Mouse (Mus musculus): ENCODE data around the gene Pilra. TPM values are rescaled to one million over a fixed set of nuclear protein-coding genes. Genes with fewer than 3 reads are reported as not detected.

Gene Pilra
- polyA plus RNA-seq, 2 experiments: 0.77 to 1.3 TPM

- no peaks in the 10 kb centered on the region for H3K36me3 ChIP-seq (ENCODE audit: control insufficient read depth, insufficient read depth, low read length)
- no peaks in the 10 kb centered on the region for H3K4me1 ChIP-seq (ENCODE audit: control insufficient read depth, insufficient read depth, low read length)
- TF ChIP-seq POLR2A (IDR thresholded peaks at IDR 0.05; ENCODE audit: borderline replicate concordance, extremely low read depth, insufficient read depth, insufficient read length): no peak
- no peak for DNase-seq (ENCODE audit: low spot score)
- no peak overlapping the region for H3K27ac ChIP-seq (replicated peaks; ENCODE audit: low read depth, low read length)
- H3K4me2 ChIP-seq (replicated peaks; ENCODE audit: low read depth, low read length, severe bottlenecking): no peak overlapping the region
- 69% methylated on average over 4 of the region's 4 CpGs for WGBS
- no peak for ATAC-seq (ENCODE audit: low FRiP score, low read depth)
- H3K9me3 ChIP-seq (ENCODE audit: control insufficient read depth, low read length): no peaks in the 10 kb centered on the region
- no peaks in the 10 kb centered on the region for H3K27me3 ChIP-seq (ENCODE audit: control insufficient read depth, insufficient read depth, low read length)
- H3K9ac ChIP-seq (ENCODE audit: low read depth, low read length, severe bottlenecking): no peak overlapping the region
- no peak overlapping the region for H3K4me3 ChIP-seq (replicated peaks; ENCODE audit: low read length)
These were observed 18.4 kb downstream of the Pilra start for GRCm38 (mm10) chr5:137817466-137818222.

GRCm38 (mm10) chr5:137808316-137808715 is 27.8 kb downstream of the Pilra start:
- DNase-seq (ENCODE audit: low spot score) (no peak), ATAC-seq (ENCODE audit: low FRiP score, low read depth) (no peak)
- Histone ChIP-seq H3K4me2 (replicated peaks; ENCODE audit: low read depth, low read length, severe bottlenecking) (no peak overlapping the region), H3K4me1 (ENCODE audit: control insufficient read depth, insufficient read depth, low read length) (no peaks in the 10 kb centered on the region), H3K9me3 (ENCODE audit: control insufficient read depth, low read length) (no peaks in the 10 kb centered on the region), H3K27ac (replicated peaks; ENCODE audit: low read depth, low read length) (no peak overlapping the region), H3K36me3 (ENCODE audit: control insufficient read depth, insufficient read depth, low read length) (no peaks in the 10 kb centered on the region), H3K4me3 (replicated peaks; ENCODE audit: low read length) (no peak overlapping the region), H3K27me3 (ENCODE audit: control insufficient read depth, insufficient read depth, low read length) (no peaks in the 10 kb centered on the region), H3K9ac (ENCODE audit: low read depth, low read length, severe bottlenecking) (no peak overlapping the region)
- no peak for TF ChIP-seq POLR2A (IDR thresholded peaks at IDR 0.05; ENCODE audit: borderline replicate concordance, extremely low read depth, insufficient read depth, insufficient read length)
- 90% methylated on average over 5 of the region's 5 CpGs for WGBS

- Histone ChIP-seq H3K9me3 (ENCODE audit: control insufficient read depth, low read length) (no peaks in the 10 kb centered on the region), H3K36me3 (ENCODE audit: control insufficient read depth, insufficient read depth, low read length) (no peaks in the 10 kb centered on the region; the same call in 1 of the 2 replicates), H3K27me3 (ENCODE audit: control insufficient read depth, insufficient read depth, low read length) (no peaks in the 10 kb centered on the region), H3K4me2 (replicated peaks; ENCODE audit: low read depth, low read length, severe bottlenecking) (no peak overlapping the region), H3K4me3 (replicated peaks; ENCODE audit: low read length) (no peak overlapping the region), H3K4me1 (ENCODE audit: control insufficient read depth, insufficient read depth, low read length) (no peaks in the 10 kb centered on the region), H3K9ac (ENCODE audit: low read depth, low read length, severe bottlenecking) (no peak overlapping the region), H3K27ac (replicated peaks; ENCODE audit: low read depth, low read length) (no peak overlapping the region)
- DNase-seq (ENCODE audit: low spot score): no peak
- WGBS: 63% methylated on average over 1 of the region's 1 CpGs
- no peak for ATAC-seq (ENCODE audit: low FRiP score, low read depth)
- TF ChIP-seq POLR2A (IDR thresholded peaks at IDR 0.05; ENCODE audit: borderline replicate concordance, extremely low read depth, insufficient read depth, insufficient read length): no peak
These were observed 29.9 kb downstream of the Pilra start for GRCm38 (mm10) chr5:137806158-137806557.

- Histone ChIP-seq H3K4me1 (ENCODE audit: control insufficient read depth, insufficient read depth, low read length) (no peaks in the 10 kb centered on the region), H3K4me3 (replicated peaks; ENCODE audit: low read length) (no peak overlapping the region), H3K9ac (ENCODE audit: low read depth, low read length, severe bottlenecking) (no peak overlapping the region), H3K9me3 (ENCODE audit: control insufficient read depth, low read length) (no peaks in the 10 kb centered on the region), H3K27me3 (ENCODE audit: control insufficient read depth, insufficient read depth, low read length) (no peaks in the 10 kb centered on the region), H3K27ac (replicated peaks; ENCODE audit: low read depth, low read length) (no peak overlapping the region), H3K36me3 (ENCODE audit: control insufficient read depth, insufficient read depth, low read length) (no peaks in the 10 kb centered on the region; the same call in 1 of the 2 replicates), H3K4me2 (replicated peaks; ENCODE audit: low read depth, low read length, severe bottlenecking) (no peak overlapping the region)
- 78% methylated on average over 3 of the region's 3 CpGs for WGBS
- no peak for TF ChIP-seq POLR2A (IDR thresholded peaks at IDR 0.05; ENCODE audit: borderline replicate concordance, extremely low read depth, insufficient read depth, insufficient read length)
- DNase-seq (ENCODE audit: low spot score) (no peak), ATAC-seq (ENCODE audit: low FRiP score, low read depth) (no peak)
These were observed 35.2 kb downstream of the Pilra start for GRCm38 (mm10) chr5:137800917-137801316.

GRCm38 (mm10) chr5:137796606-137797005 is 39.5 kb downstream of the Pilra start:
- 80% methylated on average over 3 of the region's 3 CpGs for WGBS
- Histone ChIP-seq H3K27me3 (ENCODE audit: control insufficient read depth, insufficient read depth, low read length) (no peaks in the 10 kb centered on the region), H3K27ac (replicated peaks; ENCODE audit: low read depth, low read length) (no peak overlapping the region; the same call in 1 of the 2 replicates), H3K4me2 (replicated peaks; ENCODE audit: low read depth, low read length, severe bottlenecking) (no peak overlapping the region), H3K9ac (ENCODE audit: low read depth, low read length, severe bottlenecking) (no peak overlapping the region), H3K4me1 (ENCODE audit: control insufficient read depth, insufficient read depth, low read length) (no peaks in the 10 kb centered on the region), H3K4me3 (replicated peaks; ENCODE audit: low read length) (no peak overlapping the region), H3K9me3 (ENCODE audit: control insufficient read depth, low read length) (no peaks in the 10 kb centered on the region), H3K36me3 (ENCODE audit: control insufficient read depth, insufficient read depth, low read length) (no peaks in the 10 kb centered on the region; the same call in 1 of the 2 replicates)
- ATAC-seq (ENCODE audit: low FRiP score, low read depth): no peak
- no peak for TF ChIP-seq POLR2A (IDR thresholded peaks at IDR 0.05; ENCODE audit: borderline replicate concordance, extremely low read depth, insufficient read depth, insufficient read length)
- DNase-seq (ENCODE audit: low spot score): no peak

All from limb, embryonic 14.5 days (tissue).